Mouse (Mus musculus): ENCODE results near the gene Snx30. TPM values are rescaled to one million over a fixed set of nuclear protein-coding genes. Genes with fewer than 3 reads are reported as not detected.

Gene Snx30
- total and polyA plus RNA-seq, 2 experiments from 2014 or later: 21.7 to 39.6 TPM

DNA sequence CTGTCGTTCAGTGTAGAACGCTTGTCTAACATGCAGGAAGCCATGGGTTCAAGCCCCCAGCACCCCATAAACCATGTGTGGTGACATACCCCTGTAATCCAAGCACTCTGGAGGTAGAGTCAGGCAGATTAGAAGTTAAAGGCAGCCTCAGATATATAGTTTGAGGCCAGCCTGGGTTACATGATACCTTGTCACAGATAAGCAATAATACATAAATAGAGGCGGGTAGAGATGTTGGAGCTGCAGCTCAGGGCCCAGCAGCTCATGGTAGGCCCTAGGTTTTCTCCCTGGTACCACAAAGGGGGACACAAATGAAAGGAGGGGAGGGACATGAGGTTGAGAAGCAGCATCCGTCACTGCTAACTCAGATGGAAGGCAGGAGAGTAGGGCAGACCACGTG, 12.2 kb downstream of the Snx30 start:
- H3K4me3 ChIP-seq (ENCODE audit: low read depth, low read length): no peak overlapping the region
- TF ChIP-seq CTCF (IDR thresholded peaks at IDR 0.05): no peak
- no peak overlapping the region for H3K4me2 ChIP-seq (ENCODE audit: low read depth, low read length, poor library complexity, severe bottlenecking)
- no peaks in the 10 kb centered on the region for H3K36me3 ChIP-seq (ENCODE audit: insufficient read depth, low read length)
- no peak overlapping the region for H3K27ac ChIP-seq (ENCODE audit: low read depth, low read length)
- H3K9me3 ChIP-seq (ENCODE audit: low read length): no peaks in the 10 kb centered on the region
- no peak for DNase-seq (ENCODE audit: low spot score)
- H3K27me3 ChIP-seq (ENCODE audit: insufficient read depth, low read length): no peaks in the 10 kb centered on the region
- no peak for ATAC-seq (ENCODE audit: low FRiP score)
- WGBS: 85% methylated on average over 5 of the region's 5 CpGs
- H3K9ac ChIP-seq (replicated peaks; ENCODE audit: low read length, poor library complexity, severe bottlenecking): no peak overlapping the region
- H3K4me1 ChIP-seq (ENCODE audit: insufficient read depth, low read length): no peaks in the 10 kb centered on the region

DNA sequence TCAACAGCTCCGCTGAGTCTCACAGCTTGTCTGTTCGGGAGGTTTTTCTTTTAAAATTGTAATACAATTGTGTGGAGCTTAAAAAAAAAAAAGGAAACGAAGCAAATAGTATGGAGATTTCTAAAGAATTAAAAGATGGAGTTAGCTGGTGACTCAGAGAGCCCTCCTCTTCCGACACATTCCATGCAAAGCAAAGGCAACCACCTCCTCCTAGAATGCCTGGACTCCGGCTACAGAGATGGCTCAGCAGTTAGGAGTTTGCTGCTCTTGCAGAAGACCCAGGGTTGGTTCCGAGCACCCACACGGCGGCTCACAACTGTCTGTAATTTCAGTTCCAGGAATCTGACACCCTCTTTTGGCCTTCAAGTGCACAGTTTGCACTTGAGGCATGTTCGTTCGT, 12.9 kb downstream of the Snx30 start:
- Histone ChIP-seq H3K27me3 (ENCODE audit: insufficient read depth, low read length) (no peaks in the 10 kb centered on the region), H3K4me1 (ENCODE audit: insufficient read depth, low read length) (no peaks in the 10 kb centered on the region), H3K9me3 (ENCODE audit: low read length) (no peaks in the 10 kb centered on the region), H3K27ac (ENCODE audit: low read depth, low read length) (no peak overlapping the region), H3K36me3 (ENCODE audit: insufficient read depth, low read length) (no peaks in the 10 kb centered on the region), H3K9ac (replicated peaks; ENCODE audit: low read length, poor library complexity, severe bottlenecking) (no peak overlapping the region), H3K4me3 (ENCODE audit: low read depth, low read length) (no peak overlapping the region), H3K4me2 (ENCODE audit: low read depth, low read length, poor library complexity, severe bottlenecking) (no peak overlapping the region)
- 71% methylated on average over 10 of the region's 10 CpGs for WGBS
- no peak for TF ChIP-seq CTCF (IDR thresholded peaks at IDR 0.05)
- DNase-seq (ENCODE audit: low spot score) (no peak), ATAC-seq (ENCODE audit: low FRiP score) (no peak)

DNA sequence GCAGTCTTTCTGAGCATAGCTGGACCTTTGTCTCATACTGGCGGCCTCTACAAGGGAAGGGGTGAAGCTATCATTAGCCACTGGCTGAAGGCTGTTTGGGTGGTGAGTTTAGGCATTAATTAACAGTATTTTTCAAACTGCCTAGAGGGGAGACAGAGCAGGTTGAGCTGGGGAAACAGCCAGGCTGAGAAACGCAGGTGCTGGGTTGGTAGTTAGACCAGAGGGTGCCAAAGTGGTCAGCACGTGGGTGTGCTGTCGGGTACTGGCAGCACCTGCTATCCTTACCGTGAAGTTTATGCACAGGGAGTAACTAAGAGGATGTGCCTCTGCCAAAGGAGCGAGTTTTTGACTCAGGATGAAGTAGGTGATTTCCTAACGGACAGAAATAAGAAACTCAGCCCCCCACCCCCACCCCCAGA, 13.4 kb downstream of the Snx30 start:
- H3K4me2 ChIP-seq (ENCODE audit: low read depth, low read length, poor library complexity, severe bottlenecking): no peak overlapping the region
- H3K27me3 ChIP-seq (ENCODE audit: insufficient read depth, low read length): no peaks in the 10 kb centered on the region
- H3K9ac ChIP-seq (replicated peaks; ENCODE audit: low read length, poor library complexity, severe bottlenecking): no peak overlapping the region
- no peaks in the 10 kb centered on the region for H3K36me3 ChIP-seq (ENCODE audit: insufficient read depth, low read length)
- ATAC-seq (ENCODE audit: low FRiP score) (no peak), DNase-seq (ENCODE audit: low spot score) (peak; percentile 38)
- no peak overlapping the region for H3K4me3 ChIP-seq (ENCODE audit: low read depth, low read length)
- WGBS: 65% methylated on average over 7 of the region's 7 CpGs
- no peaks in the 10 kb centered on the region for H3K4me1 ChIP-seq (ENCODE audit: insufficient read depth, low read length)
- TF ChIP-seq CTCF (IDR thresholded peaks at IDR 0.05): no peak
- no peaks in the 10 kb centered on the region for H3K9me3 ChIP-seq (ENCODE audit: low read length)
- no peak overlapping the region for H3K27ac ChIP-seq (ENCODE audit: low read depth, low read length)

DNA sequence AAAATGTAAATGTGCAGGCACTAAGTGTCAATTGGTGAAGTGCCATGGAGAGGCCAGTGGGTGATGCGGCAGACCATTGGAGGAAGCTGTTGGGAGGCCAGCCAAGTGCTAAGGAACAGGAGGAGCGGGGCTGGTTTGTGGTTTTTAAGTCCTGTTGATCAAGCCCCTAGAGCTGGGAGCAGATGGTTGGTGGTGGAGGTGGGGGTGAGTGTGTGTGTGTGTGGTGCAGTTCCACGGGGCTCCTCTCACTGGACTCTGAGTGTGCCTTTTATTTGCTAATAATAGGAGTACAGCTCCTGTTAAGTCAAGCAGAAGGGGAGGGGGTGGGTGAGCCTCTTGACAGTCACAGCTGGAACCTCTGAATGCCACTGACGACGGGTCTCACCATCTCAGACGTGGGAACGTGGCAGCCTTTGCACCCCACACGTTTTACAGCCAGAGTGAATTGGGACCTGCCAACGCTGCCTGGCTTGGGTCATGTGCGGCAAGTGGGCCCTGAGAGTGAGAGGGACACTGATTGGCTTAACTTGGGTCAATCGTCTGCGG, 13.9 kb downstream of the Snx30 start:
- no peak overlapping the region for H3K27ac ChIP-seq (ENCODE audit: low read depth, low read length)
- no peaks in the 10 kb centered on the region for H3K4me1 ChIP-seq (ENCODE audit: insufficient read depth, low read length)
- H3K9ac ChIP-seq (replicated peaks; ENCODE audit: low read length, poor library complexity, severe bottlenecking): no peak overlapping the region
- no peak for TF ChIP-seq CTCF (IDR thresholded peaks at IDR 0.05)
- WGBS: 40% methylated on average over 12 of the region's 12 CpGs
- H3K4me3 ChIP-seq (ENCODE audit: low read depth, low read length): no peak overlapping the region
- H3K9me3 ChIP-seq (ENCODE audit: low read length): no peaks in the 10 kb centered on the region
- H3K27me3 ChIP-seq (ENCODE audit: insufficient read depth, low read length): no peaks in the 10 kb centered on the region
- DNase-seq (ENCODE audit: low spot score) (peak; percentile 82), ATAC-seq (ENCODE audit: low FRiP score) (peak; percentile 55)
- no peaks in the 10 kb centered on the region for H3K36me3 ChIP-seq (ENCODE audit: insufficient read depth, low read length)
- no peak overlapping the region for H3K4me2 ChIP-seq (ENCODE audit: low read depth, low read length, poor library complexity, severe bottlenecking)

DNA sequence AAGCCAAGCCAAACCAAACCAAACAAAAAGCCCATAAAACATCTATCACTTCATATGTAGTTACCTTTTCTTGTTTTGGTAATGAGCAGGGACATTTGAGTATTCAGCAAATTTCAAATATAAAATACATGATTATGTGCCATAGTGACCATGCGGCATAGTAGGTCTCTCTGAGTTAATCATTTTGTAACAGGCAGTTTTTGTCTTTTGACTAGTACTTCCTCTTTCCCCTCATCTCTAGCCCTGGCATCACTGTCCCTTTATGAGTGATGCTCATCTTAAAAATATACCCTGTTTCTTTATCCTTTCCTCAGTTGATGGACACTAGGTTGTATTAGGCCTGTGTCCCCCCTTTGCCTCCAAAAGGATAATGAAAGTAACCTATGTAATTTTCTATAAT, 15.9 kb downstream of the Snx30 start:
- no peaks in the 10 kb centered on the region for H3K4me1 ChIP-seq (ENCODE audit: insufficient read depth, low read length)
- DNase-seq (ENCODE audit: low spot score) (no peak), ATAC-seq (ENCODE audit: low FRiP score) (no peak)
- H3K9me3 ChIP-seq (ENCODE audit: low read length): no peaks in the 10 kb centered on the region
- H3K4me2 ChIP-seq (ENCODE audit: low read depth, low read length, poor library complexity, severe bottlenecking): no peak overlapping the region
- H3K4me3 ChIP-seq (ENCODE audit: low read depth, low read length): no peak overlapping the region
- WGBS: 91% methylated on average over 1 of the region's 1 CpGs
- no peak overlapping the region for H3K27ac ChIP-seq (ENCODE audit: low read depth, low read length)
- no peaks in the 10 kb centered on the region for H3K36me3 ChIP-seq (ENCODE audit: insufficient read depth, low read length)
- TF ChIP-seq CTCF (IDR thresholded peaks at IDR 0.05): no peak
- H3K9ac ChIP-seq (replicated peaks; ENCODE audit: low read length, poor library complexity, severe bottlenecking): no peak overlapping the region
- H3K27me3 ChIP-seq (ENCODE audit: insufficient read depth, low read length): no peaks in the 10 kb centered on the region

DNA sequence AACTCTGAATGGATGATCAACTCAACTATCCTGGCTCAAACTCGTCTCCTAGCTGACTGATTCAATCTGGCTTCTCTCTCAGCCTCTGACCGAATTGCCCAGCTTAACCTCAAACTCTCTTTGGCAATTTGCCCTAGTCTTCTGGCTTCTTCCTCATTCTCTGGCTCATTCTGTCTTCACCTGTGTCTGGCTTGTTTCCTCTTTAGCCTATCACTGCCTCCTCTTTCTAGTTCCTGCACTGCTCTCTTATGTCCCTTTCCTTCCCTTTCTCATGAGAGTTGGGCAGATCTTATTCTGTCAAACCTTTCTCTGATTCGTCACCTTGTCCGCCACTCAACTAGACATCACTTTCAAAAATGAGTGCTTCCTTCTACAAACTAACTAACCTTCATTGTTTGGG, 16.5 kb downstream of the Snx30 start:
- no peak overlapping the region for H3K9ac ChIP-seq (replicated peaks; ENCODE audit: low read length, poor library complexity, severe bottlenecking)
- DNase-seq (ENCODE audit: low spot score) (no peak), ATAC-seq (ENCODE audit: low FRiP score) (no peak)
- H3K36me3 ChIP-seq (ENCODE audit: insufficient read depth, low read length): no peaks in the 10 kb centered on the region
- H3K27me3 ChIP-seq (ENCODE audit: insufficient read depth, low read length): no peaks in the 10 kb centered on the region
- H3K9me3 ChIP-seq (ENCODE audit: low read length): no peaks in the 10 kb centered on the region
- no peak overlapping the region for H3K4me2 ChIP-seq (ENCODE audit: low read depth, low read length, poor library complexity, severe bottlenecking)
- TF ChIP-seq CTCF (IDR thresholded peaks at IDR 0.05): no peak
- no peak overlapping the region for H3K4me3 ChIP-seq (ENCODE audit: low read depth, low read length)
- H3K27ac ChIP-seq (ENCODE audit: low read depth, low read length): no peak overlapping the region
- 81% methylated on average over 4 of the region's 4 CpGs for WGBS
- H3K4me1 ChIP-seq (ENCODE audit: insufficient read depth, low read length): no peaks in the 10 kb centered on the region

All from midbrain, postnatal 0 days (tissue).